Mouse (Mus musculus): ENCODE data around the gene Fmnl2. TPM values are rescaled to one million over a fixed set of nuclear protein-coding genes. Genes with fewer than 3 reads are reported as not detected.

Fmnl2 gene
- polyA plus RNA-seq (2012; rRNA removed): 0.57 and 0.61 TPM in 2 replicates

GRCm38 (mm10) chr2:52857611-52858528, at the start of gene Fmnl2:
Gene Fmnl2, plus strand, starts transcription at chr2:52857860.
- peak within 1 kb of the TSS; percentile 92 for H3K4me3 ChIP-seq (ENCODE audit: low read depth, low read length)
- TF ChIP-seq POLR2A (IDR thresholded peaks at IDR 0.05; ENCODE audit: low read depth, low read length) (no peak), CTCF (IDR thresholded peaks at IDR 0.05; ENCODE audit: extremely low read depth, insufficient read length, insufficient replicate concordance, low read depth, low read length) (no peak)
- H3K36me3 ChIP-seq (ENCODE audit: control insufficient read depth, insufficient read depth, low read length): no peaks in the 10 kb centered on the region
- peak within 1 kb of the TSS; percentile 25; the same call in 1 of the 2 replicates for H3K27ac ChIP-seq (ENCODE audit: insufficient read depth, low read depth, low read length)
- H3K4me1 ChIP-seq (ENCODE audit: control insufficient read depth, insufficient read depth, insufficient read length, low read length): no peaks in the 10 kb centered on the region; the same call in 1 of the 2 replicates
- H3K27me3 ChIP-seq (ENCODE audit: control insufficient read depth, insufficient read depth, low read length): peaks cover 15% of the 10 kb centered on the region
- WGBS: under 1% methylated on average over 114 of the region's 114 CpGs

- Histone ChIP-seq H3K27ac (ENCODE audit: insufficient read depth, low read depth, low read length) (no peak overlapping the region), H3K4me3 (ENCODE audit: low read depth, low read length) (no peak overlapping the region), H3K27me3 (ENCODE audit: control insufficient read depth, insufficient read depth, low read length) (no peaks in the 10 kb centered on the region), H3K4me1 (ENCODE audit: control insufficient read depth, insufficient read depth, insufficient read length, low read length) (no peaks in the 10 kb centered on the region), H3K36me3 (ENCODE audit: control insufficient read depth, insufficient read depth, low read length) (no peaks in the 10 kb centered on the region)
- WGBS: 75% methylated on average over 5 of the region's 5 CpGs
- TF ChIP-seq POLR2A (IDR thresholded peaks at IDR 0.05; ENCODE audit: low read depth, low read length): no peak
- TF ChIP-seq CTCF (IDR thresholded peaks at IDR 0.05; ENCODE audit: extremely low read depth, insufficient read length, insufficient replicate concordance, low read depth, low read length): no peak
Measured at GRCm38 (mm10) chr2:52809988-52810387, 47.7 kb upstream of the Fmnl2 start.

GRCm38 (mm10) chr2:52811691-52812090, 46.0 kb upstream of the Fmnl2 start:
- WGBS: 63% methylated on average over 5 of the region's 5 CpGs
- Histone ChIP-seq H3K27me3 (ENCODE audit: control insufficient read depth, insufficient read depth, low read length) (no peaks in the 10 kb centered on the region), H3K27ac (ENCODE audit: insufficient read depth, low read depth, low read length) (no peak overlapping the region), H3K4me3 (ENCODE audit: low read depth, low read length) (no peak overlapping the region), H3K4me1 (ENCODE audit: control insufficient read depth, insufficient read depth, insufficient read length, low read length) (no peaks in the 10 kb centered on the region), H3K36me3 (ENCODE audit: control insufficient read depth, insufficient read depth, low read length) (no peaks in the 10 kb centered on the region)
- TF ChIP-seq POLR2A (IDR thresholded peaks at IDR 0.05; ENCODE audit: low read depth, low read length) (no peak), CTCF (IDR thresholded peaks at IDR 0.05; ENCODE audit: extremely low read depth, insufficient read length, insufficient replicate concordance, low read depth, low read length) (no peak)

- Histone ChIP-seq H3K4me1 (ENCODE audit: control insufficient read depth, insufficient read depth, insufficient read length, low read length) (no peaks in the 10 kb centered on the region), H3K4me3 (ENCODE audit: low read depth, low read length) (no peak overlapping the region), H3K27ac (ENCODE audit: insufficient read depth, low read depth, low read length) (no peak overlapping the region), H3K27me3 (ENCODE audit: control insufficient read depth, insufficient read depth, low read length) (no peaks in the 10 kb centered on the region), H3K36me3 (ENCODE audit: control insufficient read depth, insufficient read depth, low read length) (no peaks in the 10 kb centered on the region)
- WGBS: 73% methylated on average over 1 of the region's 1 CpGs
- TF ChIP-seq POLR2A (IDR thresholded peaks at IDR 0.05; ENCODE audit: low read depth, low read length) (no peak), CTCF (IDR thresholded peaks at IDR 0.05; ENCODE audit: extremely low read depth, insufficient read length, insufficient replicate concordance, low read depth, low read length) (no peak)
Measured at GRCm38 (mm10) chr2:52817341-52817740, 40.3 kb upstream of the Fmnl2 start.

GRCm38 (mm10) chr2:52818944-52819343, 38.7 kb upstream of the Fmnl2 start:
- 72% methylated on average over 4 of the region's 4 CpGs for whole genome bisulfite sequencing
- TF ChIP-seq CTCF (IDR thresholded peaks at IDR 0.05; ENCODE audit: extremely low read depth, insufficient read length, insufficient replicate concordance, low read depth, low read length) (no peak), POLR2A (IDR thresholded peaks at IDR 0.05; ENCODE audit: low read depth, low read length) (no peak)

GRCm38 (mm10) chr2:52822214-52822613, 35.4 kb upstream of the Fmnl2 start:
- WGBS: 55% methylated on average over 2 of the region's 2 CpGs
- Histone ChIP-seq H3K4me1 (ENCODE audit: control insufficient read depth, insufficient read depth, insufficient read length, low read length) (no peaks in the 10 kb centered on the region), H3K27me3 (ENCODE audit: control insufficient read depth, insufficient read depth, low read length) (no peaks in the 10 kb centered on the region), H3K27ac (ENCODE audit: insufficient read depth, low read depth, low read length) (no peak overlapping the region), H3K4me3 (ENCODE audit: low read depth, low read length) (no peak overlapping the region), H3K36me3 (ENCODE audit: control insufficient read depth, insufficient read depth, low read length) (no peaks in the 10 kb centered on the region)
- TF ChIP-seq CTCF (IDR thresholded peaks at IDR 0.05; ENCODE audit: extremely low read depth, insufficient read length, insufficient replicate concordance, low read depth, low read length): no peak
- TF ChIP-seq POLR2A (IDR thresholded peaks at IDR 0.05; ENCODE audit: low read depth, low read length): no peak

More at GRCm38 (mm10) chr2:52818944-52819343, 38.7 kb upstream of the Fmnl2 start:
- Histone ChIP-seq H3K4me3 (ENCODE audit: low read depth, low read length) (no peak overlapping the region), H3K4me1 (ENCODE audit: control insufficient read depth, insufficient read depth, insufficient read length, low read length) (no peaks in the 10 kb centered on the region), H3K27me3 (ENCODE audit: control insufficient read depth, insufficient read depth, low read length) (no peaks in the 10 kb centered on the region), H3K27ac (ENCODE audit: insufficient read depth, low read depth, low read length) (no peak overlapping the region), H3K36me3 (ENCODE audit: control insufficient read depth, insufficient read depth, low read length) (no peaks in the 10 kb centered on the region)

GRCm38 (mm10) chr2:52828077-52828476, 29.6 kb upstream of the Fmnl2 start:
- H3K36me3 ChIP-seq (ENCODE audit: control insufficient read depth, insufficient read depth, low read length): no peaks in the 10 kb centered on the region
- H3K4me3 ChIP-seq (ENCODE audit: low read depth, low read length): no peak overlapping the region
- 62% methylated on average over 4 of the region's 4 CpGs for WGBS
- no peak for TF ChIP-seq CTCF (IDR thresholded peaks at IDR 0.05; ENCODE audit: extremely low read depth, insufficient read length, insufficient replicate concordance, low read depth, low read length)
- TF ChIP-seq POLR2A (IDR thresholded peaks at IDR 0.05; ENCODE audit: low read depth, low read length): no peak
- H3K27me3 ChIP-seq (ENCODE audit: control insufficient read depth, insufficient read depth, low read length): no peaks in the 10 kb centered on the region
- H3K27ac ChIP-seq (ENCODE audit: insufficient read depth, low read depth, low read length): no peak overlapping the region
- H3K4me1 ChIP-seq (ENCODE audit: control insufficient read depth, insufficient read depth, insufficient read length, low read length): no peaks in the 10 kb centered on the region
